Mouse (Mus musculus) liver, postnatal 0 days (tissue): ENCODE results near the gene 1700024P04Rik.

ENCODE experiments used
- CTCF ChIP-seq: sonication (generic); IDR thresholded peaks from 2 replicates; pipeline ENCODE4 v1.5.1; 2016; ENCODE audit warnings: antibody characterized with exemption, low read depth
- EP300 ChIP-seq: IDR thresholded peaks from 2 replicates; pipeline ENCODE4 v1.6.1; 2016; ENCODE audit warnings: antibody characterized with exemption, low read depth, mild to moderate bottlenecking

DNA sequence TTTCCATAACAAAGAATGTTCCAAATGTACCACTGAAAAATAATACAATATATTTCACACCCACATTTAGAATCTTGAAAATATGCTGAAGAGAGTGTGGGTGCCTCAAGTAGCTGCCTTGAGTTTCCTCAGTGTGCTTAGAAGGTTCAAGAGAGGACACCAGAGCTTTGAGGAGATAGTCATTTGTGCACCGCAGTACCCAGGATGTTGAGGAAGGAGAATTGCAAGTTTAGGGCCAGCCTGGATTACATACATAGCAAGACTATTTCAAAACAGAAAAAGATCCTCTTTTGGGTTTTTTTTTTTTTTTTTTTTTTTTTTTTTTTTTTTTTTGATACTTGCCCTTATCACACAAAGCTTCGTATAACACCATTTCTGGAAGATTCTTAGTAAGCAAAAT is 28.2 kb downstream of the 1700024P04Rik start:
- TF ChIP-seq CTCF = no peak
- no peak for TF ChIP-seq EP300
